Mouse (Mus musculus) spleen, adult 2 months (tissue): ENCODE measurements around the gene Adgrf5. TPM values are rescaled to one million over a fixed set of nuclear protein-coding genes. Genes with fewer than 3 reads are reported as not detected.

Experiments used
- DNase-seq, 2 experiments: peaks; one replicate each; pipeline versions ENCODE4 v3.0.0 to v3.0.0-alpha.2; 2012 to 2021; ENCODE audit warnings: low spot score in 2 of 2, low read depth in 1 of 2
- H3K27ac ChIP-seq: fragments of 200-500 bp; 2 replicates; pipeline ENCODE4 v1.5.1; 2012; ENCODE audit warnings: low read length, inconsistent platforms; ENCODE audit not compliant: insufficient read depth
- H3K27me3 ChIP-seq: fragments of 200-500 bp; 2 replicates; pipeline ENCODE4 v1.6.1; 2012; ENCODE audit warnings: mild to moderate bottlenecking, moderate library complexity, low read length, inconsistent platforms; ENCODE audit not compliant: control insufficient read depth, insufficient read depth
- H3K36me3 ChIP-seq: fragments of 200-500 bp; 2 replicates; pipeline ENCODE4 v1.6.1; 2012; ENCODE audit warnings: mild to moderate bottlenecking, low read length, inconsistent platforms; ENCODE audit not compliant: control insufficient read depth, insufficient read depth
- H3K4me1 ChIP-seq: fragments of 200-500 bp; 2 replicates; pipeline ENCODE4 v1.6.1; 2011; ENCODE audit warnings: inconsistent platforms; ENCODE audit not compliant: control insufficient read depth, insufficient read depth, insufficient read length
- H3K4me3 ChIP-seq: fragments of 200-500 bp; 2 replicates; pipeline ENCODE4 v1.5.1; 2011; ENCODE audit warnings: mild to moderate bottlenecking, inconsistent platforms; ENCODE audit not compliant: insufficient read depth, insufficient read length; ENCODE audit errors: extremely low read depth
- CTCF ChIP-seq: fragments of 200-500 bp; IDR thresholded peaks from 2 replicates; pipeline ENCODE4 v1.5.1; 2011; ENCODE audit warnings: mild to moderate bottlenecking, inconsistent platforms; ENCODE audit not compliant: insufficient read depth, insufficient read length, insufficient replicate concordance; ENCODE audit errors: extremely low read depth
- POLR2A ChIP-seq: fragments of 200-500 bp; IDR thresholded peaks from 2 replicates; pipeline ENCODE4 v1.6.1; 2011; ENCODE audit warnings: low read depth, low read length, inconsistent platforms
- WGBS: fragments of 180-500 bp; shearing (Covaris S2); methylation state at CpG from one replicate; pipeline ENCODE4 v1.1.7; 2018; 5-methylcytosine and 5-hydroxymethylcytosine counted together
- polyA plus RNA-seq: library from polyadenylated mRNA; depleted of rRNA; stranded (reverse); fragments of >200 nt; gene quantifications from 2 replicates; pipeline ENCODE4 v1.2.3, GENCODE M21; 2012

Adgrf5 gene
- polyA plus RNA-seq, 1 experiment: 6.1 TPM

DNA sequence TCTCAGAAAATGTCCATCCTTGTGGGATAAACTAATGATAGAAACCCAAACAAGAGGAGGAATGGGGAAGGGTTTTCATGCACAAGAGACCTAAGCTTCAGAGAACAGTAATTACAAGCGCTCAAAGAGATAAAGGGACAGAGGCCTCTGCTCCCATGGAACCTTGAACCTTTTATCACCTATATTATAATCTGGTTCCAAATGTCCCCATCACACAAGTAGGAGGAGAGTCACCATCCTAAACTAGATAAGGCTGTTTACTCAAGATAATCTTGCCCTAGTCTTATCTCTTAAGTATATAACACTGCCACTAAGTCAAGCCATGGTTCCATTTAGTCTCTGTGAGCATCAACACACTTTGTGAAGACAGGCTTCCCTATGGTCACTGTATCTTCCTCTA lies 91.0 kb downstream of the Adgrf5 start:
- DNase-seq: no peak
- Histone ChIP-seq H3K27ac (no peak overlapping the region), H3K4me3 (no peak overlapping the region), H3K36me3 (no peaks in the 10 kb centered on the region), H3K4me1 (no peaks in the 10 kb centered on the region), H3K27me3 (no peaks in the 10 kb centered on the region)
- TF ChIP-seq POLR2A: no peak
- TF ChIP-seq CTCF: no peak
- 97% methylated on average over 1 of the region's 1 CpGs for WGBS

DNA sequence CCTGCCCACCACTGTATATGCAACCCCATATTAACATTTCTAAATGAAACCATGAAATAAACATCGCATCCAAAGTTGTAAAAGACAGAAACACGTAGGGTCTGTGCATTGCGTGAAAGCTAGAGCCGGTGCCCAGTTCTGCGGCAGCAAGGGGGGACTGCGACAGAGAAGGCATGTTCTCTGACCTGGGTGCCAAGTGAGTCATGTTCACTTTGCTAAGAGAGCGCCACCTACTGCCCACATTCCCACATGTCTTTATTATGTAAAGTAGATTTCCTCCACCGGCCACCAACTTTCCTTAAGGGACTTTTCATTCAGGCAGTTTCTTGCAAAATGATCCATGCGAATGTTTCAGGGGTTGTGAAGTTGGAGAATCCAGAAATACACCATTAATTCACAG lies 98.3 kb downstream of the Adgrf5 start:
- DNase-seq: peak in 1 of 2 experiments; percentile 41
- 7% methylated on average over 9 of the region's 9 CpGs for WGBS
- Histone ChIP-seq H3K4me3 (no peak overlapping the region), H3K27ac (no peak overlapping the region), H3K27me3 (no peaks in the 10 kb centered on the region), H3K36me3 (no peaks in the 10 kb centered on the region), H3K4me1 (no peaks in the 10 kb centered on the region)
- TF ChIP-seq POLR2A: no peak
- TF ChIP-seq CTCF: peak; percentile 24; the same call in 1 of the 2 replicates

DNA sequence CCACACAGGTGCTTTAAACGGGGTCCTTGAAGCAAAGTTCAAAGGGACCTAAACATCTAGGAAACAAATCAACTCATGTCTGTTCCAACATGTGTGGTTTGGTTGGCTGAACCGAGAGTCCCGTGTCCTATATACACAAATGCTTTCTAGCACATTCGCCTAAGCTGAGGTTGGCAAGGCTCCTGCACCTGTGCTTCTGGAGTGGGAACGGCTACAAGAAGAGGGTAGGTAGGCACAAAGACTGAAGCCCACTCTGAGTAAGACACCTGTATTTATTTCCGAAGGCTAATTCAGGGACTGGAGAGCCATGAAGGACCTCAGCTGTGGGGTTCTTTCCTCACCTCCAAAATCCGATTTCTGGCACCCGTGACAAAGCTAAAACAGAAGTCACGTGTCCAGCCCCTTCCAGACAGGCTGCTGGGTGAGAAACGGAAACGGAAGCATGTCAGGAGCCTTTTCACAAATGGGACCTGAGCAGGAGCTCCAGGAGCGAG lies 99.5 kb downstream of the Adgrf5 start:
- Histone ChIP-seq H3K27ac (no peak overlapping the region), H3K27me3 (no peaks in the 10 kb centered on the region), H3K4me1 (no peaks in the 10 kb centered on the region), H3K4me3 (no peak overlapping the region), H3K36me3 (no peaks in the 10 kb centered on the region)
- 77% methylated on average over 12 of the region's 12 CpGs for WGBS
- no peak for DNase-seq
- TF ChIP-seq CTCF: no peak
- no peak for TF ChIP-seq POLR2A

DNA sequence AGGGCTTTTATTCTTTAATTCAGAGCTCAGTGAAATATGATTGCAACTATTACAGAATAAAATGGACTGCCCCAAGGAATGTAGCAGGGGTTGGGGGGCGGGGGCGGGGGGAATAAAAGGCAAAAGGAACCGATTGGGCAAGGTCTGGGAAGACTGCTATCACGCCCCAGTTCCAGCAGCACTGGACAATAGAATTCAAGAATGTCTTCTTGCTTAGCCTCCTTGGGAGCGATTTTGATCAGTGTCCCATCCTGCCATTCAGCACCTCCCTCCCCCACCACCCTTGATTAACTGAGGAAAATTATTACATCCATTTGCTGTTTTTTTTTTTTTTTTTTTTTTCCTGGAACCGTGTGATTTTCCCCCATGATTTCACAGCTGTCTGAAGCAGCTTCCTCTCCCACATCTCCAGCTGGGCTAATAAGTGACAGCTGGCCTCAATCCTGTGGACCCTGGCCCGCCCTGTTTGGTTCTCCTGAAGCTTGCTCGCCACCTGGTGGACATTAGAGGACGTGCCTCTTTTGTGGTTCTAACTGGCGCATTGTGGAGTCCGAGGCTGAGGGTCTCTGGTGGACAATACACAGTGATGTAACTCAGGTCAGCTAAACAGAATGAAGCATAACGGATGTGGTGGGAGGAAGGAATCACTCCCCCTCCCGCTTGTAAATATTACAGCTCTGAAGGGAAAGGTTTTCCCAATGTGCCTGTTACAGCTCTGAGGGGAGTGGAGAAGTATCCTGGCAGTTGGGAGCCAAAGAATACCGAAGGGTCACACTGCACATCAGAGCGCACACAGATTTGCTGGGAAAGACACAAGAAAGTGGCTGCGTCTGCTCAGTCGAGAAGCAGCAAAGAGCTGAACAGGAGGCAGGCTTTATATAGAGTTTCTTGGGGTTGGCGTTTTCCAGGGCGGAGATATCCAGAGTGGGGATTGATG lies 100.3 kb downstream of the Adgrf5 start:
- TF ChIP-seq CTCF (peak; percentile 69; the same call in 1 of the 2 replicates), POLR2A (no peak)
- Histone ChIP-seq H3K4me1 (no peaks in the 10 kb centered on the region), H3K27ac (no peak overlapping the region), H3K4me3 (no peak overlapping the region), H3K36me3 (no peaks in the 10 kb centered on the region), H3K27me3 (no peaks in the 10 kb centered on the region)
- 44% methylated on average over 19 of the region's 19 CpGs for WGBS
- peak in 1 of 2 experiments; percentile 43 for DNase-seq

DNA sequence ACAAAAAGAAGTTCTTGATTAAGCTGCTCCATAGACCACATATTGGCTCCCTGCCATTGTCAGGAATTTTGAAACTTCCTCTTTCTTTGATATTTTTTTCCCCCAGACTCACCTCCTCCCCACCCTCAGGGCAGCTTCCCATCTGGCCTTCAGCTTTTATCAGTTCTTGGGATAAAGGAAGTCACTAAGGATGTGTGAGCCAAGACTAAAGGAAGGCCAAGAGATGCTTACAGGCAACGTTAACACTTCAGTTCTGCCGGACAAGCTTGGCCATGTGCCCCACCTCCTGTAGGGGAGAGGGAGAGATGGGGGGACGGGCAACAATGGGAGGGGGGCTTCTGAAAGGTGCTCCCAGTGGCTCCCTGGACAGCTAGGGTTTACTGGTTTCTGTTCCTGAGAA lies 109.8 kb downstream of the Adgrf5 start:
- H3K4me3 ChIP-seq: no peak overlapping the region
- H3K4me1 ChIP-seq: no peaks in the 10 kb centered on the region
- 34% methylated on average over 3 of the region's 3 CpGs for WGBS
- no peak overlapping the region for H3K27ac ChIP-seq
- H3K27me3 ChIP-seq: no peaks in the 10 kb centered on the region
- no peak for TF ChIP-seq CTCF
- no peak for TF ChIP-seq POLR2A
- H3K36me3 ChIP-seq: no peaks in the 10 kb centered on the region
- no peak for DNase-seq

DNA sequence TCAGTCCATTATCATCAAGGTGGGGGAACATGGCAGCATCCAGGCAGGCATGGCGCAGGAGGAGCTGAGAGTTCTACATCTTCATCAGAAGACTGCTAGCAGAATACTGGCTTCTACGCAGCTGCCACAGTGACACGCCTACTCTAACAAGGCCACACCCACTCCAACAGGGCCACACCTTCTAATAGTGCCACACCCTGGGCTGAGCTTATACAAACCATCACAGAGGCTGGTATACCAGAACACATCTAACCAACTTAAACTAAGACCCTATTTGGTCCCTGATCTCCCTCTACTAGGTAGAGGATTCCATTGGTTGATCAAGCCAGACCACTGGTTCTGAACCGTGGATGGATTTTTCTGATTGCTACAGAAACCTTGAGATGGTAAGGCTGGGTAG lies 112.3 kb downstream of the Adgrf5 start:
- Histone ChIP-seq H3K4me1 (no peaks in the 10 kb centered on the region), H3K36me3 (no peaks in the 10 kb centered on the region), H3K27me3 (no peaks in the 10 kb centered on the region), H3K27ac (no peak overlapping the region), H3K4me3 (no peak overlapping the region)
- no peak for TF ChIP-seq CTCF
- no peak for TF ChIP-seq POLR2A
- DNase-seq: no peak
- 88% methylated on average over 4 of the region's 4 CpGs for WGBS

DNA sequence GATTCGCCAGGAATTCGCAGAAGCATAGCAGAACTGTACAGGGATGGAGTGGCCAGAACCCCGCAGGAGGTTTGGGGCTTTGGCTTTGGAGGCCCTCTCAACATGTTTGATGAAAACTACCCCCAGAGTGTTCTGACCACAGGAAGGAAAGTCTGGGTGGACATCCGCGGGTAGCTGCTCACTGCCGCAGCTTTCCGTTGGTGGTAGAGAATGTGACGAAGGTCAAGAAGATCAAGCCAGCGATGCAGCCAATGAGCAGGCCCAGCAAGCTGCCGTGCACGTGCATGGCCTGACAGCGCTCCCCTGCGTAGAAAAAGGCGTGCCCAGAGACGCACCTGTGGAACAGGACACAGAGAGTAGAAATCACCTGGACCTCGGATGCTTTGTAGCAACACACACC lies 114.5 kb downstream of the Adgrf5 start:
- TF ChIP-seq CTCF: no peak
- no peak for TF ChIP-seq POLR2A
- Histone ChIP-seq H3K4me3 (no peak overlapping the region), H3K27ac (no peak overlapping the region), H3K4me1 (no peaks in the 10 kb centered on the region), H3K27me3 (no peaks in the 10 kb centered on the region), H3K36me3 (no peaks in the 10 kb centered on the region)
- DNase-seq: no peak
- WGBS: 89% methylated on average over 16 of the region's 16 CpGs
